Mouse (Mus musculus) embryonic facial prominence, embryonic 13.5 days (tissue): ENCODE results near the gene Filip1. TPM values are rescaled to one million over a fixed set of nuclear protein-coding genes. Genes with fewer than 3 reads are reported as not detected.

Experiments
- ATAC-seq: fragments of 200-750 bp; cut with Nextera tagmentation; 2 replicates; pipeline ENCODE4 v1.8.0; 2017; ENCODE audit warnings: low read depth; ENCODE audit not compliant: insufficient number of reproducible peaks, insufficient read depth, low FRiP score, low TSS enrichment
- H3K27ac ChIP-seq: fragments of 300-500 bp; sonication (generic); 2 replicates; pipeline ENCODE4 v1.5.1; 2015; ENCODE audit warnings: moderate library complexity, mild to moderate bottlenecking, inconsistent platforms
- H3K27me3 ChIP-seq: fragments of 300-500 bp; sonication (generic); 2 replicates; pipeline ENCODE4 v1.6.1; 2015; ENCODE audit warnings: mild to moderate bottlenecking, inconsistent platforms
- H3K36me3 ChIP-seq: fragments of 300-500 bp; sonication (generic); 2 replicates; pipeline ENCODE4 v1.6.1; 2015; ENCODE audit warnings: mild to moderate bottlenecking, inconsistent platforms
- H3K4me1 ChIP-seq: fragments of 300-500 bp; sonication (generic); 2 replicates; pipeline ENCODE4 v1.6.1; 2015; ENCODE audit warnings: inconsistent platforms
- H3K4me2 ChIP-seq: fragments of 300-500 bp; sonication (generic); 2 replicates; pipeline ENCODE4 v1.6.1; 2015; ENCODE audit warnings: moderate library complexity, mild to moderate bottlenecking, inconsistent platforms
- H3K4me3 ChIP-seq: fragments of 300-500 bp; sonication (generic); 2 replicates; pipeline ENCODE4 v1.5.1; 2015; ENCODE audit warnings: mild to moderate bottlenecking, inconsistent platforms
- H3K9ac ChIP-seq: fragments of 300-500 bp; sonication (generic); 2 replicates; pipeline ENCODE4 v1.6.1; 2015; ENCODE audit warnings: mild to moderate bottlenecking, inconsistent platforms
- H3K9me3 ChIP-seq: fragments of 300-500 bp; sonication (generic); 2 replicates; pipeline ENCODE4 v1.6.1; 2016; ENCODE audit warnings: inconsistent platforms
- WGBS: fragments of 180-500 bp; shearing (Covaris S2); methylation state at CpG from one replicate; pipeline ENCODE4 v1.1.7; 2015; ENCODE audit warnings: mixed read lengths; 5-methylcytosine and 5-hydroxymethylcytosine counted together
- polyA plus RNA-seq: library from polyadenylated mRNA; unstranded; fragments of >200 nt; fragmentation: Nextera tagmentation; extraction: Ambion mirVana; gene quantifications from 2 replicates; pipeline ENCODE4 v1.2.1, GENCODE M21; 2015

The Filip1 gene
- polyA plus RNA-seq, 1 experiment from 2014 or later, result 4.1 TPM

DNA sequence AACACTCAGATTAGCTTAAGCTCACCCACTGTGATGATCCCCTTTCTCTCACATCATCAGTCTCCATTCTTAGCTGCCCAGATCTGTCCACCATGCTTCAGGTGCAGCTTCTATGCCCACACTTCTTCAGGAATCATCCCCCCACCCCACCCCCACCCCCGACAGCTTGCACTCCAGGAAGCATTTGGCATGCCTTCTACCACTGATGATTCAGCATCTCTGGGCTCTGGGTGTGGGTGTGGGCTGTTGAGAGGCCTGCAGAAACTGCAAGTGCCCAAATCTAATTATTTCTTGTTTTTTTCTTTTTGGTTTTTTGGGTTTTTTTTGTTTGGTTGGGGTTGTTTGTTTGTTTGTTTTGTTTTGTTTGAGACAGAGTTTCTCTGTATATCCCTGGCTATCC lies 9.0 kb upstream of the Filip1 start:
- H3K4me2 ChIP-seq, result no peak overlapping the region
- no peaks in the 10 kb centered on the region for H3K36me3 ChIP-seq
- no peaks in the 10 kb centered on the region for H3K9me3 ChIP-seq
- H3K9ac ChIP-seq, result no peak overlapping the region
- peaks cover 12% of the 10 kb centered on the region; the same call in 1 of the 2 replicates for H3K4me1 ChIP-seq
- H3K27me3 ChIP-seq, result no peaks in the 10 kb centered on the region
- WGBS, result 35% methylated on average over 1 of the region's 1 CpGs
- no peak overlapping the region for H3K4me3 ChIP-seq
- ATAC-seq, result no peak
- H3K27ac ChIP-seq, result no peak overlapping the region

DNA sequence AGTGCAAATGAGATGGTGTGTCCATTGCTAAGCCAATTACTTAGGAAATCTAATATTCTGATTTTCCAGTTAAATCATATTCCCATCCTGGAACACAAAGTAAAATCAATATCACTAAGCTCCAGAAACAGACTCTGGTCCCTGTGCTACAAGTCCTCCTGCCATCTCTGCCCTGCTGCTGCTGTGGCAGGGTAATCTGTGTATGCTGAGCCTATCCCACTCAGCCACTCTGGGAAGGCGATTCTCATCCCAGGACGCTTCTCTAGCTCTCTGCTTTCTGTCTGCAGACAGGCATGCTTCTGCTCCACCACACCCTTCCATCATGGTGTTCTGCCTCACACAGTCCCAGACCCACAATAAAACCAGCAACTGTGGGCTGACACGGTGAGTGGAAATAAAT lies 7.8 kb upstream of the Filip1 start:
- Histone ChIP-seq H3K4me1 (peaks cover 9% of the 10 kb centered on the region; the same call in 1 of the 2 replicates), H3K9me3 (no peaks in the 10 kb centered on the region), H3K4me2 (no peak overlapping the region), H3K27ac (no peak overlapping the region), H3K4me3 (no peak overlapping the region), H3K36me3 (no peaks in the 10 kb centered on the region), H3K9ac (no peak overlapping the region), H3K27me3 (no peaks in the 10 kb centered on the region)
- 52% methylated on average over 3 of the region's 3 CpGs for WGBS
- no peak for ATAC-seq

DNA sequence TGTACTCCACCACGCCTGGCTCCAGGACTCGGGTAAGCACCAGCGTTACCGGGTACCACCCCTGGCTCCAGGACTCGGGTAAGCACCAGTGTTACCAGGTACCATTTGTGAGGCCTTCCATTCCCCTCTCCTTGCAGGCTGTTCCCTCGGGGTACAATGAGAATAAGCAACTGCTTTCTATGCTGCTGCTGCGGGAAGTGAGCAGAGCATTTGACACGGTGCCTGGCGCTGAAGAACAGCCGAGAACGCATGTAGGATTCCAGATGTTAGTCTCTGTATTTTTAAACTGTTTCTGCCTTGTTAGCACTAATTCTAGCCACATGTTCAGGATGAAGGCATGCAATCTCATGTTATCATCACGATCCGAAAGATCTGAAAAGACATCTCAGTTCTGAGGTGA lies 635 bp downstream of the Filip1 start:
- Histone ChIP-seq H3K9me3 (no peaks in the 10 kb centered on the region), H3K27me3 (no peaks in the 10 kb centered on the region), H3K27ac (peak overlapping the region; percentile 81), H3K9ac (no peak overlapping the region), H3K4me1 (peaks cover 17% of the 10 kb centered on the region), H3K4me2 (peak overlapping the region; percentile 39), H3K36me3 (no peaks in the 10 kb centered on the region), H3K4me3 (no peak overlapping the region)
- 29% methylated on average over 13 of the region's 13 CpGs for WGBS
- peak; percentile 72; the same call in 1 of the 2 replicates for ATAC-seq

DNA sequence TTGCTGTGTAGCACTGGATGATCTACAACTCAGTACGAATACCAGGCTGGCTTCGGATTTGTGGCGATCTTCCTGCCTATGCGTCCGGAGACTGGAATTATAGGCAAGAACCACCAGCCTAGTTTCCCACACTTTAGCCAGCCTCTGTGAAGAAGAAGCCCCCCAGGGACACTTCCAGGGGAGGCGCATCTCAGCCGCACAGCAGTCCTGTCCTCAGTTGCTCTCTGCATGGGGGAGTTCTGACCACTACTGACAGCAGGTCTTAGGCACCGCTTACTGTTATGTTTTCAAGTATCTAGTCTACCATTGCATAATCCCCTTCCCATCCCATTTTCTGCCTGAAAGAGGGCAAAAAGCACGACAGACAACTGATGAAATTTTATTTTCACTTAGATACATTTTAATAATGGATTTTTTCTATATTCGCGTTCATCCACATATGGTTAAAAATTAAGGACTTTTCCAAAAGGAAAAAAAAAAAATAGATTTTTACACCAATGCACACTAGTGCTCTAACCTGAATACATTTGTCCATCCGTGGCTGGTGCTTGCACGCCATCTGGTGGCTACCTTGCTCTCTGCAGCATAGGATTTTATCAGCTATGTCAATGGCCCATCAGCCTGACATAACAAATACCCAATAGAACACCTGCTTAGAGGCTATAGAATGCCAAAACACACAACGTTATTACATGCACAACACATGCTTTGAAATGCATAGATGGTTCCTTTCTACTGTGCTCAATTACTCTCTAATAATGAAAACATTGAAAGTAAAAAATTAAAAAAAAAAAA lies 10.1 kb downstream of the Filip1 start:
- H3K4me2 ChIP-seq, result no peak overlapping the region
- H3K9me3 ChIP-seq, result peaks cover 13% of the 10 kb centered on the region
- no peak for ATAC-seq
- 0 out of 2 replicates have a peak, but pooled peaks cover 3% of the 10 kb centered on the region for H3K4me1 ChIP-seq
- H3K27me3 ChIP-seq, result no peaks in the 10 kb centered on the region
- H3K27ac ChIP-seq, result no peak overlapping the region
- H3K9ac ChIP-seq, result no peak overlapping the region
- 46% methylated on average over 14 of the region's 14 CpGs for WGBS
- H3K36me3 ChIP-seq, result no peaks in the 10 kb centered on the region
- H3K4me3 ChIP-seq, result no peak overlapping the region

DNA sequence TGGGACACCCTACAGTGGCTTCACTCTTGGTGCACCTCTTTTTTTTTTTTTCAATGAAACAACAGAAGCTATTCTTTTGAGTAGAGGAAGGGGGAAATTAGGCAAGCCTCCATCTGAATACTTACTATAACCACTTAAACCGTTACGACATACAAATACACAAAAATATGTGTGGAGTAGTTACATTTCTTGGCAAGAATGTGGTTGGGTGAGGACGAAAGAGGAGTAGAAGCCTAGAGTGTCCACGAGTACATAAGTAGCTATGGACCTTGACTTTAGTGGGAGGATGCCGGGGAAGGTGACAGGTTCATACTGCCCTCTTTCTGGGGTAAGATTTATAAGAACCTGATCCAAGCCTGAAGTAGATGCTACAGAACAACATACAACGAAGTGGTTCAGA lies 15.4 kb downstream of the Filip1 start:
- Histone ChIP-seq H3K4me2 (no peak overlapping the region), H3K27me3 (no peaks in the 10 kb centered on the region), H3K4me1 (0 out of 2 replicates have a peak, but pooled peaks cover 1% of the 10 kb centered on the region), H3K36me3 (no peaks in the 10 kb centered on the region), H3K27ac (no peak overlapping the region), H3K9ac (no peak overlapping the region), H3K4me3 (no peak overlapping the region), H3K9me3 (no peaks in the 10 kb centered on the region)
- no peak for ATAC-seq
- WGBS, result 81% methylated on average over 6 of the region's 6 CpGs

DNA sequence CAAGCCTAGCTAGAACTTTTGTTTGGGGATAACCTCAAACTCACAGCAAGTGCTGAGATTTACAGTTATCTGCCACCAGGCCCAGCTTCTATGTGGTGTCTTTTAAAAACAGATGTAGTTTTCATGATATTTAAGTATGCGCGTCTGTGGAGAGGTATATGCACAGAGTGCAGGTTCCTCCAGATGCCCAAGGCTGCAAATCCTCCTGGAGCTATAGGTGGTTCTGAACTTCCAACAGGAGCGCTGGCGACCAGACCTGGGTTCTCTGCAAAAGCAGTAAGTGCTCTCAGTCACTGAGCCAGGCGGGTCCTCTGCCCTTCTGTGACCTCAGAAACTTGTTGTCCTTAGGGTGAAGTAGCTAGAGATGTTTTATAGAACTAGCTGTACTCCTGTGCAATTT lies 18.4 kb downstream of the Filip1 start:
- Histone ChIP-seq H3K4me1 (no peaks in the 10 kb centered on the region), H3K27me3 (no peaks in the 10 kb centered on the region), H3K36me3 (no peaks in the 10 kb centered on the region), H3K9ac (no peak overlapping the region), H3K4me3 (no peak overlapping the region), H3K27ac (no peak overlapping the region), H3K9me3 (no peaks in the 10 kb centered on the region), H3K4me2 (no peak overlapping the region)
- 90% methylated on average over 5 of the region's 5 CpGs for WGBS
- no peak for ATAC-seq

DNA sequence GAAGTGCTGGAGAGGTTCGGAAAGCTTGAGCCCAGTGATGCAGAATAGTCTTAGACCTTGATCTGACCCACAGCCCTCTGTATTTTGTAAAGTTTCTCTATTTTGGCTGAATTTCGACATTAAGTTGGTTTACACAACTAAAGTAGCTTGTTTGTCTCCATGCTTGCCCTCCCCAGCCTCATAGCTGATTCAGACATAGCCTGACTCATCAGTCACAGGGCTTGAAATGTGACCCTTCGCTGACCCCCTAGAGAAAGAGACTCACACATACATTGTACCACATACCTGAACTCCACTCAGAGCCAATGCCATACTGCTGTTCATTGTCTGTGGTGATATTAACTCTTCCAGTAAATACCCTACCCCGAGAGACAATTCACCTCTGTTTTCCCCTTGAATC lies 19.6 kb downstream of the Filip1 start:
- H3K4me3 ChIP-seq, result no peak overlapping the region
- no peaks in the 10 kb centered on the region for H3K9me3 ChIP-seq
- no peaks in the 10 kb centered on the region for H3K27me3 ChIP-seq
- no peaks in the 10 kb centered on the region for H3K4me1 ChIP-seq
- 82% methylated on average over 4 of the region's 4 CpGs for WGBS
- H3K27ac ChIP-seq, result no peak overlapping the region
- no peak for ATAC-seq
- H3K36me3 ChIP-seq, result no peaks in the 10 kb centered on the region
- no peak overlapping the region for H3K4me2 ChIP-seq
- H3K9ac ChIP-seq, result no peak overlapping the region

DNA sequence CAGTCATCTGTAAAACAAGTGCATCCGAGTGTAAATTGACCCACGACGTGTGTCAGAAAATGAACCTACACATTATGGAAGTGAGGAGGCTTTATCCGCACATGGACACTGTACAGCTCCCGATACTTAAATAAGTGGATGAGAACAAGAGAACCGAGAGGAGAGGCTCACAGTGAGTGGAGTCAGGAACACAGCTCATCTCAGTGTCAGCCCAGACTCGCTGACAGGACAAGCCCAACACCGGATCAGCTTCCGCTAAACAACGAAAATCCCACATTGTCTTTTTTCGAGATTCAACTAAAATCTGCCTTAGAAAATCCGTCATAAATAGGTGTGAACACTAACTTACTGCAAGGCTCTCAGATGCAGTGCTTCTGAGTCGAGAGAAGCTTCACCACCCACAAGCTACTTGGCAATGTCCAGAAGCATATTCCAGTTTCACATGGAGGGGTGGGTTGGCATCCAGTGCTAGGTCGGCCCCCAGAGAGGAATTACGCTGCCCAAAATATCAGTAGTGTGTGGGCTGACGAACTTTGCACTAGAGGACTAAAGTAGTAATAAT lies 22.1 kb downstream of the Filip1 start:
- H3K9me3 ChIP-seq, result no peaks in the 10 kb centered on the region
- H3K27ac ChIP-seq, result no peak overlapping the region
- H3K36me3 ChIP-seq, result no peaks in the 10 kb centered on the region
- ATAC-seq, result no peak
- no peak overlapping the region for H3K4me2 ChIP-seq
- H3K27me3 ChIP-seq, result no peaks in the 10 kb centered on the region
- H3K9ac ChIP-seq, result no peak overlapping the region
- H3K4me1 ChIP-seq, result no peaks in the 10 kb centered on the region
- H3K4me3 ChIP-seq, result no peak overlapping the region
- WGBS, result 72% methylated on average over 16 of the region's 16 CpGs

DNA sequence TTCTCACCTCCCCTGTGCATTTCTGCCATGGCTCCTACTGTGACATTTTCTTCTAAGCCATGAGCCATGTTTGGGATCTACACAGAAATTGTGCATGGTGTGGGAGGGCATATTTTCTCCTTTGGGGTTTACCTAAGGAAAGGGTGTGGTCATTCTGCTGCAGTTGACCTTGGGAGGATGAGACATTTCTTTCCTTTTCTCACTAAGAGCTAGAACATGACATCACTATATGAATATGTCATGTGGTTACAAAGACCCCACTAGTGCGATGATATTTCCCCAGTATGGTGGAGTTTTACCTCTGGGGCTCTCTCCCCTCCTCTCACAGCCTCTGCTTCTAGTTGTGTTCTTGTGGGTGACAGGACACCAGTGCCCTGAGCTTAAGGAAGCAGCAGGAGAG lies 22.9 kb downstream of the Filip1 start:
- Histone ChIP-seq H3K4me1 (no peaks in the 10 kb centered on the region), H3K27ac (no peak overlapping the region), H3K9ac (no peak overlapping the region), H3K27me3 (no peaks in the 10 kb centered on the region), H3K4me2 (no peak overlapping the region), H3K9me3 (0 out of 2 replicates have a peak, but pooled peaks cover 3% of the 10 kb centered on the region), H3K36me3 (no peaks in the 10 kb centered on the region), H3K4me3 (no peak overlapping the region)
- 75% methylated on average over 1 of the region's 1 CpGs for WGBS
- ATAC-seq, result no peak

DNA sequence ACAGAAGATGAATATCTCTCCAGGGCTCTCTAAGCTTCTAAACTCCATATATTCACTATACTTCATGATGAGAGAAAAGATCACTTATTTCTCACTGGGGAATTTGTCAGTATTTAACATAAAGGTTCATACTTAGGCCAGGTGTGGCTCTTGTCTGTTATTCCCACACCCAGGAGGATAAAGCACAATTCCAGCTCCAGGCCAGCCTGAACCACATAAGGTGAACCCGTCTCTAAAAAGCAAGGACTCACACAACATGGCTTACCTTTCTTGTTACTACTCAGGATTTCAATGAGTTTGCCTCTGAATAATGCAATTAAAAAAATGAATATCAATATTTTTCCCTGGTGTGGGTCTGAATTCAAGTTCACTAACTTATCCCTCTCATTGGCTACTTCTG lies 23.6 kb downstream of the Filip1 start:
- Histone ChIP-seq H3K9me3 (0 out of 2 replicates have a peak, but pooled peaks cover 3% of the 10 kb centered on the region), H3K4me2 (no peak overlapping the region), H3K27me3 (no peaks in the 10 kb centered on the region), H3K36me3 (no peaks in the 10 kb centered on the region), H3K4me3 (no peak overlapping the region), H3K9ac (no peak overlapping the region), H3K4me1 (no peaks in the 10 kb centered on the region), H3K27ac (no peak overlapping the region)
- no peak for ATAC-seq
- 88% methylated on average over 1 of the region's 1 CpGs for WGBS

DNA sequence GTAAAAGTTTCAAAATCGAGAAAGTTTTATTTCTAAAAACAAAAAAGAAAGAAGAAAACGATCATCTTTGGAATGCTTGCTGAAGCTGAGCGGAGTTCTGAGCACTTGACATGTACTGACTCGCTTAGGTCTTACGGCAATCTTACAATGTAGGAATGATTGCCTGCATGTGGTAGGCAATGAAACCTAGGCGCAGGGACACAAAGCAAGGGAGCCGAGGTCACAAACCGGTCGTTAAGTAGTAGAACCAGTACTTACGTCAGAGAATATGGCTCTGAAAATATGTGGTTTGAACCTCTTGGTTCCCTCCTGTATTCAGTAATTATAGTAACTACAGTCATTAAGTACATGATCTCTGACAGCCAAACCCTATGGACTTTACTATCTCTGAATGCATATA lies 29.4 kb downstream of the Filip1 start:
- no peak overlapping the region for H3K9ac ChIP-seq
- H3K9me3 ChIP-seq, result 0 out of 2 replicates have a peak, but pooled peaks cover 3% of the 10 kb centered on the region
- H3K4me3 ChIP-seq, result no peak overlapping the region
- WGBS, result 69% methylated on average over 10 of the region's 10 CpGs
- H3K27me3 ChIP-seq, result no peaks in the 10 kb centered on the region
- H3K4me1 ChIP-seq, result peaks cover 4% of the 10 kb centered on the region; the same call in 1 of the 2 replicates
- no peak overlapping the region for H3K27ac ChIP-seq
- H3K36me3 ChIP-seq, result no peaks in the 10 kb centered on the region
- no peak overlapping the region for H3K4me2 ChIP-seq
- ATAC-seq, result no peak

DNA sequence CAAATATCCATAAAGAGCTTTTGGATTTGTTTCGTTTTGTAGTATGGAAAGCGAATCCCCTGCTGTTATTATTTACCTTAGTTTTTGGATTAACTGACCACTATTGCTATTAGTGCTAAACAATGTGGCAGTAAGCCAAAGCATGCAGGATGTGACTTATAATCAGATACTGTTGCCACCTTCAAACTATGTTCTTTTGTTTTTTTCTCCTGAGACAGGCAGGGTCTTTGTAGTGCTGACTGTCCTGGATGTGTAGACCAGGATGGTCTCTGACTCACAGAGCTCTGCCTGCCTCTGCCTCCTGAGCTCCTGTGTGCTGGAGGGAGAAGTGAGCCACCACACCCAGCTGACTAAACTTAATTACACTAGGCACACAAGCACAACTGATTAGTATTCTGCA lies 33.4 kb downstream of the Filip1 start:
- Histone ChIP-seq H3K27ac (no peak overlapping the region), H3K4me2 (no peak overlapping the region), H3K27me3 (no peaks in the 10 kb centered on the region), H3K36me3 (no peaks in the 10 kb centered on the region), H3K9me3 (no peaks in the 10 kb centered on the region), H3K4me1 (peaks cover 17% of the 10 kb centered on the region), H3K9ac (no peak overlapping the region), H3K4me3 (no peak overlapping the region)
- no peak for ATAC-seq
- WGBS, result 89% methylated on average over 2 of the region's 2 CpGs
